Mouse (Mus musculus) layer of hippocampus, postnatal 10 days (tissue): ENCODE data around the gene Rbks. TPM values are rescaled to one million over a fixed set of nuclear protein-coding genes. Genes with fewer than 3 reads are reported as not detected.
"Not testable (repeated sequence)": the region's sequence is repeated elsewhere in the genome, so short reads cannot be mapped to it uniquely, and the experiment has no call there.

Source experiments
- DNase-seq, 2 experiments: peaks; one replicate each; pipeline ENCODE4 v3.0.0; 2021; ENCODE audit warnings: low spot score in 2 of 2
- total RNA-seq, 2 experiments: library from RNA; stranded (reverse); gene quantifications; 2 replicates each; pipeline ENCODE4 v1.2.3; 2021

Gene Rbks
- total RNA-seq, 2 experiments from 2014 or later = 2.7 TPM

DNA sequence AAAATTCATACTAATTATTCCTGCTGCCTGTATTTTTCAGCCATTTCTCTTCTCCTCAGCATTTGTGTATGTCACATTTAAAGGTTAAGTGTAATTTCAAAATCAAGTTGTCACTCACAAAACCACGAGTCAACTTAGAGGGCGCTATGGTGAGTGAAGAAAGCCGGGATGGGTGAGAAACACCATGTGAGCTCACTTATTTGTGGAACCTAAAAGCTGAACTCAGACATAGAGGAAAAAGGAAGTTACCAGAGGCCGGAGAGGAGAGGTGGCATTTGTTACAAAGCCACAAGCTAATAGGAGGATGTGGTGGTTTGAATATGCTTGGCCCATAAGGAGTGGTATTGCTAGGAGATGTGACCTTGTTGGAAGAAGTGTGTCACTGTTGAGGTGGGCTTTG lies 17.2 kb downstream of the Rbks start:
- no peak for DNase-seq

DNA sequence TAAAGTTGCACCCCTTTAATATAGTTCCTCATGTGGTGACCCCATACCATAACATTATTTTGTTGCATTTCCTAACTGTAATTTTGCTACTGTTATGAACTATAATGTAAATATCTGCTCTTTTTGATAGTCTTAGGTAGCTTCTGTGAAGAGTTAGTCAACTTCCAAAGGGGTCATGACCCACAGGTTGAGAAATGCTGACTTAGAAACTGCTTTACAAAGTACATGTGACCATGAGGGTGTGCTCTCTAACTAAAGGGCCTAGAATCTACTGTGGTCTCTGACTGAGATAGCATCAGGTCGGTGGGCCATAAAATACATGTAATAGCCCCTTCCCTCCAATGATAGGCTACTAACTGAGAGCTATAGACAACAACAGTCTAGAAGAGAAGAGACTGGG lies 19.4 kb downstream of the Rbks start:
- no peak for DNase-seq

DNA sequence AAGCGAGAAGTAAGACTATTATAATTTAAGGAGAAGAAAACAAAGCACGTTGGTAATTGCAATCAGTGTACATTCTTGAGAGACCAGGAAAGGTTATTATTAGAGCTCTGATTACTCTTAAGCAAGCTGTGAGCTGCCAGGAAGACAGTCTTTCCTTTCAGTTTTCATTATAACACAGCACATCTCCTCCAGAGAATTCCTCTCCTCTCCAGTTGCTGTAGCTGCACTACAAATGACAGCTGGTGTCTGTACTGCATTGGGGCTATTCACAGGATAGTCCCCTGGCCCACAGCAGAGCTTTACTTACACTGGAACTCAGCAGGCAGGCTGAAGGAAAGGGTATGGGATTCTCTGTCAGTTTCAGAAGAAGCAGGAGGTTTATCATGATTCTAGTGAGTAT lies 24.0 kb downstream of the Rbks start:
- no peak for DNase-seq

DNA sequence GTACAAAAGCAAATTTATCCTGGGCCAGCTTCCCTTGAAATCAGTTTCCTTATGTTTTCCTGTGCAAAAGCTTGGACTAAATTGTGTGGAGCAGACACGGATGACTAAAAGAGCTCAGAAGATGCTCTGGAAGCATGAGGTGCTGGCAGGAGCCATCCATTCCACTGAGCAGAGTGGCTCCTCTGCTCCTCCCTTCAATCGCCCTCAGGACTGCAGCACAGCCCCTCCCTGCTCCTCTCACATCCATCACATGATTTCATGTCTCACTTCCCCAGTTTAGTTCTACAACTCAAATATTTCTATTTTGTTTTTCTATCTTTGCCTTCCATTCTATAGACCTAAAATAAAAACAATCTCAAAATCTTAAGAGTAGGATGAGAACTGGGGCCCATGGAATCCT lies 26.3 kb downstream of the Rbks start:
- DNase-seq = no peak

DNA sequence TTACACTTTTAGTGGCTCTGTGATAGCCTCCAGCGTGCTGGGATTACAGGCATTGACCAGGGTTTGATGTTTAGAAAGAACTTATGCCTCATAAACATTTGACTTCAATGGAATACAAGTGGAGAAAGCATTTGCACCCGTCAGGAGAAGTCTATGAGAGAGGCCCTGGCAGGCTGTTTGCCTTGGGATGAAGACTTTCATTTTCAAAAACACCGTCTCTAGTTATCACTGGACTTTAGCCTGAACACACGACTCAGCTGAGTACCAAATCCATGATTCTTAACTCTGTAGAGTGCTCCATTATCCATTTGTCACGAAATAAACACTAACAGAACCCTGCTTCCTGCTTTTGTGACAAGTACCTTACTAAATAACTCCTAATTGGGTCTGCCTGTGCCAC lies 27.4 kb downstream of the Rbks start:
- DNase-seq = no peak

DNA sequence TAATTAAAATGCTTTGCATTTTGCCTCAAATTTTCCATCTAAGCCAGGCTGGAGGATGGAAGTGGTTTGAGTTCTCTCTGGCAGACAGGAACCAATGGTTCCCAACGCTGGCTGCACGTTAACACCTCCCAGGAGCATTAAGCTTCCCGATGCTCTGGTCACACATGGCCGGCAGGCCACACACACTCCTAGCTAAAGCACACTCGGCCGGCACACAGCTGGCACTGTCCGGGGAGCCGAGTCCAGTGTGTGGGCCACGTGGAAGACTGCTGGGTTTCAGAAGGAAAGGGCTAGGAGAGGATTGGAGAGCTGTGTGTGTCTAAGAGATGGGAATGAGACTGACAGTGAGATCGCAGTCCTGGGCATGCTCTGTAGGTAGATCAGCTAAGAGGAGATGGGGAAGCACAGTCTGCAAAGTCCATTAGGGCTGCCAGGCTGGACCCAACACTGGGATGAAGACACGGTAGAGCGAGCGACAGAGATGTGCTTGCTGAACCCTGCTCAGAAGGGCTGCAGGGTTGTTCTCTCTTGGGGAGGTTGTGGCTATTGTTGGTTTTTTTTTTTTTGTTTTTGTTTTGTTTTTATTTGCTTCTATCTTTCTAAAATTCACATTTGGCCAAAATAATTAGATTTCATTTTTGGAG lies 29.0 kb downstream of the Rbks start:
- no peak for DNase-seq

DNA sequence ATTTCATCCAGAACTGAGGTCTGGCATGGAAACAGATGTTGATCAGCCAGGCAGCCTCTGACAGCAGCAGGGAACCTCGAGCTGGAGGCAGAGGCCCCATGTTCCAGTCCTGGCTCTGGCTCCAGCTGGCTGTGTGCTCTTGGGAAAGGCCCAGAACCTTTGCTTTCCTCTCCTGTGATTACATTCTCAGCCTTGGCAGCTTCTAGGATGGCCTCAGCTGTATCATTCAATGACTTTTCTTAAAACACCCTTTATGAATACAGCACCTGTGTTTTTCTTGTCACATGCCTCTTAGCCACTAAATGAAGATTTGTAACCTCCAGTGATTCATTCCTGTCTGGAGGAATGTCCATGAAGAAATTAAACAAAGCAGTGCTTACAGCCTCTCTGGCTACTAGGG lies 31.3 kb downstream of the Rbks start:
- DNase-seq = no peak

DNA sequence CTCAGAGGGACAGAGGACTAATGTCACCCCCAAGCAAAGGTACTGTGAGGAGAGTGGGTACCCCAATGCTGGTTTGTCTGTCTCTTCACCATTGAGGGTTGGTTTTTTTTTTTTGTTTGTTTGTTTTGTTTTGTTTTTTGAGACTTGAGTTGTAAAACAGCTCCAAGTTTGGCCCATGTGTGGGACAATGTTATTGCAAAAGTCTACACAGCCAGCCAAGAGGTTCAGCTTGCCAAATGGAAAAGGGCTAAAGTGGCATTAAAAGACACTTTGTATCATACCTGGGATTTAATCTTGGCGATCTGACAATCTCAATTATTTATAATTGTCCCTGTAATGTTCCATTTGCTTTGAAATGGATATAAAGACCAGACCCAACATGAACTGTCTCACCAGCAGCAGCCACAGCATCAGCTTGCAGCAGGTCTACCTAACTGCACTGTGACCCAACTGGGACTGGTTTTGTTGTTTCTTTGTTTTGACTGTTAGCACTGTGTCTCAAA lies 41.7 kb downstream of the Rbks start:
- DNase-seq = no peak

DNA sequence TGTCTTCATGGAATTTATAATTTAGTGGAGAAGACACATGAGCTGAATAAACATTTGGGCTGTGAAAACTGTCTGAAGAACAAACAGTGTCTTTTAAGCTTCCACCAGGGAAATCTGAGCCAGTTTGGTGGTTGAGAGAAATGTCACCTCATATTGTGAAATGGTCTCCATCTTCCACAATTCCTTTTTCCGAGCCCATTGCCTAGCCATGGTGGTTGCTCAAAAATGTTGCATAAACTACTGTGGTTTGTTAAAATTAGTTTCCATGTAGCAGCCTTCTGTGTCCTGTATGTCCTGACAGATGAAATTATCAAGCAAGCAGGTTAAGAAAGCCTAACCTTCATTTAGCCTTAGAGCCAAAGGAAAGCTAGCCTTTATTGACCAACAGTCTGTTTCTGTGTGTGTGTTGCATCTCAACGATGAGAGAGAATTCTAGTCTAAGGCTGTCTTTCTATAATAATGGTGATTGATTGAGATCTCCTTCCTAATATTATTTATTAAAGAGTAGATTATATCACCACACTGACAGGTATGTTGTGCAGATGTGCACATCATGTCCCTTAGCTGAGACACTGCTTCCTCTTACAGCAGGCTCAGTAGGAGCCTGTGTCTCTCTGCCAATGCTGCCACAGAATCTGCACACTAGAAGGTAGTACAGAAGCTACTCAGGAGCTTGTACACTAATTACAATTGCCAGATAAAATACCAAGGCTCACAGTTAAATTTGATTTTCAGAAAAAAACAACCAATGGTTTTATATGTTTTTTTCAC lies 46.7 kb downstream of the Rbks start:
- no peak for DNase-seq

DNA sequence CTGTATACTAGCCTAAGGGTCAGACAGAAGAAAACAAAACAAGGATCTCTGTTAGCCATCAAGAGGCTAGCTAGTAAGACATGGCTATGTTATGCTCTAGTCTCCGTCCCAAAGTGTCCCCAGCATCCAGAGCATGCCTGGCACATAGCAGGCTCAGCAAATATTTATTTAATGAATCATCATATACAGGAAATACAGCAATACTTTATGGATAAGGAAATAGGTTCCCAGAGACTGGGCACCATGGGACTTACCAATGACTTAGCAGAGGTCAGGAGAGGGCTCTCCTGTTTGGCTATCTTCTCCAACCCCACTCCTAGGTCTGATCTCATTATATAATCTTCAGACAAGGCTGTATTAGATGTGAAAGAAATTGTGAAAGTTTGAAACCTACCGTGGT lies 50.1 kb downstream of the Rbks start:
- no peak for DNase-seq

DNA sequence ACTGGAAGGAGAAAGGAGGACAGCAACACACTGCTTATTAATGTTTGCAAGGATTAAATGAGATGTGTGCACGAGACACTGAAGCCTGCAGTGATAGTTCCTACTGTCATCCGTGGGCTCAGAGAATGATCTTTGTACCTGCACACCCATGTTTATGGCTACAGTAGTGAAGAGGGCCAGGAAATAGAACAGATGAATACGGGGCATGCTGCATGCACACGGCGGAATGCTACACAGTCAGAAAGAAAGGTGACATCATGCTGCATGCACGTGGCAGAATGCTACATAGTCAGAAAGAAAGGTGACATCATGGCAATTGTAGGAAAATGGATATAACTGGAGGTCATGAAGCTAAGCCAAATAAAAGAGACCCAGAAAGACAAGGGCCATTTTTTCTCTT lies 50.9 kb downstream of the Rbks start:
- DNase-seq = no peak

DNA sequence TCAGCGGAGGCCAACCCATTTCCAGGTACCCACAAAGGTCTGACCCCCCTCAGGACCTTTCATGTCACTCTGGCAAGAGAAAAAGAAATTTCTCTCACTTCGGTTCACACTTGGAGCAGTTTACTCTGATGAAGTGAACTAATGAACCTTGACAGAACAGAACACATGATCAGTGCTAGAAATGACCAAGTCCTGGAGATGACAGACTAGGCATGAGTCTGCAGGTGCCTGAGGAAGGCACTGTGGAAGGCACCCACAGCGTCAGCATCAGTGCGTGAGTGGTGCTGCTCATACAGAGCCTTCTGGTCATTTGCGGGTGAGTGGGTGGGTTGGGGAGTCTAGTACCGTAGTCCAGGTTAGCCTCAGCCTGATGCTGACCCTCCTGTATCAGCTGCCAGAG lies 51.6 kb downstream of the Rbks start:
- DNase-seq = no peak

DNA sequence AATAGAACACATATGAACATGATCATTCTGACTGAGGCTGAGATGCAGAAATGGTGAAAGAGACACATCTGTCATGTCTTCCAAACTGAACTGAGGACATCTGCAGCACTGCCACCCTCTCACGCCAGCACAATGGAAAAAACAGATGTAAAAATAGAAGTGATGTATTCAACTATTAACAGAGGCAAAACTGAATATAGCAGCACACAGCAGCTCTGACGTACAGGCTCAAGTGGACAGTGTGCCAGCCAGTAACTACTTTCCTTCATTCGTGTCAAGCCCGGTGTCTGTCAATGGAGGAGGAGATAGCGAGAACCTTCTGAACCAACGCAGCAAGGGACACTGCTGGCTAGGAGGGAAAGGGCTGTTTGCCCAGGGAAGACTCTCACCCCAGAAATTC lies 52.6 kb downstream of the Rbks start:
- no peak for DNase-seq

DNA sequence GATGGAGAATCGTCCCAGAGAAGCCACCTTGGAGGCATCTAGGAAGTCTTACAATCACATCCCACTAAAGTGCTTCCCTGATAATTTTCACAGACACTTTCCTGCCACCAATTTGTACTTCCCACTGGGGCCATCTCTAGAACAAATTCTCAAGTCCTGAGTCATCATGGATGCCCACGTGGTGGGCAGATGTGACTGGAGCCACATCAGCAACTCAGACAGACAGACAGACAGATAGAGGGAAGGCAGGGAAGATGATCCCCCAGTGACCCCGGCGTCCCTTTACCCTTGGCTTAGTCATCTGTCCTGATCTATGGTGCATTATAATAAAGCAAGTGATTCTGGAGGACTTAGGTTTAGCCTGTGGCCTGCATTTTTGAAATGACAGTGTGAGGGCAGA lies 53.2 kb downstream of the Rbks start:
- DNase-seq = no peak

DNA sequence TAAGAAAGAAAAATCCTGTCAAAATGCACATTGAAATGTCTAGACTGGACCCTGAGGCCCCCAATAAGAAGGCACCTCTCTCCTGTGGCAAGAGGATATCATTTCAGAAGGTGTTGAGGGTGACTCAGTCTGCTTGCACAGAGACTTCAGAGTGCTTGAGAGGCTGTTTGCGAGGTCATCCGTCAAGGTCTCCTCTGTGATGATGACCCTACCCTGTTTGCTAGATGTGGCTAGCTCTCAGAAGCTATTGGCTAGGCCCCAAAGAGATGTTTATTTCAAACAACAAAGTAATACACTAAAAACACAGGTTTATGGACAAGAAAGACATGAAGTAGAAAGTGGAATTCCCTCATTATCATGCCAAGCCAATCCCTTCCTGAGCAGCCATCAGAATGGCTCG lies 55.1 kb downstream of the Rbks start:
- DNase-seq = no peak

DNA sequence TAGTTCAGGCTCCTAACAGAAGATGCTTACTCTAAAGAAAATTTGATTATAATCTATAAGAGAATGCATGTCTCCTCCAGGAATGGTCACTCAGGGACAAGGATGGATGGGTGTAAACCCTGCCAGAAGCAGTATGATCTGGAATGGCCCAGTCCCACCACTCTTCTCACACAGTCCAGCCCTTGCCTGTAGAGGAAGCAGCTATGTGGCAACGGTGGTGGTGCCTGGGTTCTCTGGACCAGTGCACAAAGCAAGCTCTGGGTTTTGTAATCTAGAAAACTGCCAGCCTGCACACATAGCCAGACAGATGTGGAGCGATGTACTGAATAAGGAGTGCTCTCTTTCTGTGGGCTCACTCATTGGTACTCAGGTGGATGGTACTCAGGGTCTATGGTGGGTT lies 56.9 kb downstream of the Rbks start:
- no peak for DNase-seq

DNA sequence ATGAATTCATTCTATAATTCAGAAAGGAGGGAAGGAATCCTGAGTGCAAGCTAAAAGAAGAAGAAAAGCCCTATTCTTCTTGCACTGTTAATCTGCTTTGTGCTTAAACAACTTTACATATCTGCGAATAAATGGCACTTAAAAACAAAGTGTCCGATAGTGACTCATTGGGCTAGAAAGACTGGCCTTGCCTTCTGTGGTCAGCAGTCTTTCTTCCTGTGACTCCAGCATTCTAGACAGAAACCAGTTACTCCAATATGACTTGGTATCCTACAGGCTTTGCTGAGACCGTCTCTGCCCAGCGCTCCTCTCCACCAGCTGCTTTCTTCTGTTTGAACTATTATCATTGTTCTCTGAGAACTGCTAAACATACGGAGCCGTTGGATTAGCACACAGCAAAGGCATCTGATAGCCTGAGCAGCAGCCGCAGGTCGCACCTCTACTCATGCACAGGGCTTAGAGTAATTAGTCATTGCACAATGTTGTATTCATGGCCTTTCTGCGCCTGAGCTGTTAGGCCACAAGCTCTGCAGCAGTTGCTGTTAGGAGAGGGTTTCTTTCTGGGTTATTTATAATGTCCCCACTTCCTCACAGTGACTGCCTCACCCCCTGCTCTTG lies 60.7 kb downstream of the Rbks start:
- DNase-seq = no peak

DNA sequence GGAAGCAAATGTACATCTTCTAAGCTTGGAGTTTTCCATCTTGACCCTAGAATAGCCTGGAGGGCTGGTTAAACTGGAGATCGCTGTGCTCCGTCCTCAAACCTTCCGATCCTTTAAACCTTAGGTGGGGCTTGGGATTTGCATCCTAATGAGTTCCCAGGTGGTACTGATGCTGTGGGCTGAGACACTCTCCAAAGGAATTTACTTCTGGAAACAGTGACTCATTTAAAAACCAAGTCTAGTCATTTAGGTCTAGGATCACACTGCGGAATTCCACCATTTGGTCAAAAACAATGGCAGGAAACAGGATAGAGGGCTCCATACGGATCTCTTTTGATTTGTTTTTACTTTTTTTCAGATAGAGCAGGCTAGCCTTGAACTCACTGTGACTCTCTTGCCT lies 62.7 kb downstream of the Rbks start:
- no peak for DNase-seq

DNA sequence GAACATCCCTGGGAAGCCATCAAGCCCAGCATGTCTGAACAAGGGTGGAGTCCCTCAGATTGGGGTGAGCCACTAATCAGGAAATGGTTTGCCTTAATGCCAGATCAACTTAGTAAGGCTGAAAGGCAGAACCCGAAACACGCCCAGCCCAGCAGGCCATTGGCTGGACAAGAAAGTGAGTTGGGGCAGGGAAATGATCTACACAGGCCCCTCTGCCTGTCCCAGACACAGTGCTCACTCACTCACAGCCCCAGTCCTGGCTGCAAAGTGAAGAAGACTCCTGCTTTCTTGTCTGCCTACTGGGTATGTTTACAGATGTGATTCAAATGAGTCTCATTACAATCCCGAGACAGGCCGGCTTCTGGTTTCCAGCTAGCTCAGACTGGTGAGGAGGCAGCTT lies 63.3 kb downstream of the Rbks start:
- DNase-seq = no peak

DNA sequence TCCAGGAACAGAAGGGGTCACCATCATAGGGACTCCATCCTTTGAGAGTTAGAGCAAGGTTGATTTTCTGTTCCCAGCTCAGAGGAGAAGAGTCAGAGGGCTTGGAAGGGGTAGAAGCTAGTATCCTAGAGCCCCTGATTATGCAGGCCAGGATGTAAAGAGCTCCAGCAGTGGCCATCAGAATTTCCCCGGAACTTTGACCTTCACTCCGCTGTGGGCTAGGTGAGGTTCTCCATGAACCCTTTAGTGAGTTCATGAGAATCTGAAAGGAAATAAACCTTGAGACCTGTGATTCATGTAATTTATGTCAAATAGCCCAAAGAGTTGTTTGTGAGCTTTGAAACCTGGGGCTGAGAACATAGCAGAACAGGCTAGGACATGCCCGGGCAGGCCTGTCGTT lies 66.3 kb downstream of the Rbks start:
- not testable (repeated sequence) for DNase-seq

DNA sequence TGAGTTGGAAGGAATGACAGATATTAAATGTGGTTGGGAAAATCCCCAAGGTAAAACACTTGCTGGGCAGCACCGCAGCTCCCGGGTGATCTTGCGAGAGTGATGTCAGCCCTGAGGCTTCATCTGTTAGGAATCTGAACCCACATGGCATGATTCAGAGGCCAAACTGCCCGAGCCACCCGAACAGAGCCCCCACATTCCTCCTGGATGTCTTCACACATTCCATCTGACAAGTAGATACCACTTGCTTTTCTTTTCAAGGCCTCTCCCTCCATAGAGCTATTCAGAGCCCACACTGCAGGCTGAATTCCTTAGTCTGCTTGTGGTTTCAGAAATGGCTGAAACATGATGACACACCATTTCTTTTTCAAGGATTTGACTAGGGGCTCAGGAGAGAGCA lies 67.4 kb downstream of the Rbks start:
- DNase-seq = no peak

DNA sequence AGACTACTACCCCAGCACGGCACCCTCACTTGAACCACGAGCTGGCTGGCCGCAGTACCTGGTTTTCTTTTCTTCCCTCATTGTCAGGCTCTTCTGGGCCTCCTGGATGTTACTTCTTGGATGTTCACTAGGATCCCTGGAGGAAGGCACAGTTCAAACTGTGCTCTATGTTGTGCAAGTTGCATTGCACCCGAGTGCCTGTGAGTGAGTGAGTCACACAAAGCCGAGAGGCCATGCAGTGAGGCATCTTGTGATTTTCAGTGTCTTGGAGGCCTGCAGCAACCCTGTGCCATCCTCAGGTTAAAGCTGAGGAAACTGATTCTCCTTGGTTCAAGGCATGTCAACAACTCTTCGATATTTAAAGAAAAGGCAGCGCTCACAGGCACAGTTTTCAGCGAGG lies 68.9 kb downstream of the Rbks start:
- no peak for DNase-seq
